Mouse (Mus musculus) thymus, adult 18-20 months (tissue): ENCODE measurements at regions not wholly inside any gene's neighbourhood (a gene's known extent, or its start where the extent isn't known, plus 50 kb on each side); places are given as distances from the start of the nearest gene placed in this dataset.
"Not testable (repeated sequence)": the region's sequence is repeated elsewhere in the genome, so short reads cannot be mapped to it uniquely, and the experiment has no call there.

Experiments used
- DNase-seq, 2 experiments: peaks; one replicate each; pipeline ENCODE4 v3.0.0; 2022; ENCODE audit warnings: mixed read lengths in 2 of 2

DNA sequence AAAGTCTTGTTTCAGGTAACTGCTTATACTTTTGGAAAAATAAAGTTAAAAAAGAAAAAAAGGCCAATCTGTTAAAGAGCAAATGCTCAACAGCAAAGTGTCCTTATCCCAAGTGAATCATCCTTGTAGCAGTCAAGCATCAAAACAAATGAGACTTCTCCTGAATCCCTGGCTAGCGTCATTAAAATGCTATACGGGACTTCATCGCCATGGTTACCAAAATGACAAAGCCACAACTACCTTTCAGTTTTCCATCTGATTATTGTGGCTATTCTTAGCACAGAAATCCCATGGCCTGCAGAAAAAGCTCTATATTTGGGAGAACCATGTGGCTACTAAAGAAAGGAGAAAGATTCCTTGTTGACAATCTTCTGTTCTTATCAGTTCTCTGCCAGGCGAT, 322.7 kb downstream of the Arl4a start:
- DNase-seq, result no peak

DNA sequence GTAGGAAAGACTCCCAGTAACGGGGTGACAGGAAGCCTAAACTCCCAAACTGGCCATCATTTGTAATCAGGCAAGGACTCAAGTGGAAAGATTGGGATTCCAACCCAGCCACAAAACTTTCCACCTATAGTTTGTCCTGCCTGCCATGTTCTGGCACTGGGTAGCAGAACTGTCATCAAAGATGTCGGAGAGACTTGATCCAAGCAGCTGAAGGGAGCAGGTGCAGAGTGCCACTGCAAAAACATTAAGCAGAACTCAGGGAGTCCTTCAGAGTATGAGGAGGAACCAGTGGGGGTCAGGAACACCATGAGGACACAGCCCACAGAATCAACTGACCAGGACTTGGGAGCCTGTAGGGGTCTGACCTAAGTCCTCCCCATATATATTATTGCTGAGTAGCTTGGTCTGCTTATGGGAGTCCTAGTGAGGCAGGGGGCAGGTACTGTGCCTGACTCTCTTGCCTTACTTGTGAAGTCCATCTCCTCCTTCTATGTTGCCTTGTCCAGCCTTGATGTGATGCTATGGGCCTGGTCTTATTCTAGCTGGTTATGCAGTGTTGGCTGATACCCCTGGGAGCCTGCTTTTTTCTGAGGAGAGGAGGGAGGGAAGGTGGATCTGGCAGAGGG, 323.5 kb downstream of the Arl4a start:
- no peak for DNase-seq

DNA sequence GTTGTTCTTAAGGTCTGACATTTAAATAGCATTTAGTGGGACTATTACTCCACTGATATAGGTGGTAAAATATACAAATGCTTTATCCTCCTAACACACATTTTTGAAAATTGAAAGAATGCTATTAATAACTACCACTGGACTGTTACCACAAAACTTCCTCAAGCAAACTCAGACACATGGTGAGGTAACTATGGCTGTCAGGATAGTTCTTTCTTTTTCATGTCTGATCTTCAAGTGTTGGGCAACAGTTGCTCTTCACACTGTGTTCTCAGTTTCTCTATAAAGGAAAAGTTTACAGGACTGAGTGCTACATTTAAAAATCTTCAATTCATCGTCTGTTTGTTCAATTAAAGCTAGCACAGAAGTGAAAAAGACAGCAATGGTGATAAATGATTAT, 326.0 kb downstream of the Arl4a start:
- no peak for DNase-seq

DNA sequence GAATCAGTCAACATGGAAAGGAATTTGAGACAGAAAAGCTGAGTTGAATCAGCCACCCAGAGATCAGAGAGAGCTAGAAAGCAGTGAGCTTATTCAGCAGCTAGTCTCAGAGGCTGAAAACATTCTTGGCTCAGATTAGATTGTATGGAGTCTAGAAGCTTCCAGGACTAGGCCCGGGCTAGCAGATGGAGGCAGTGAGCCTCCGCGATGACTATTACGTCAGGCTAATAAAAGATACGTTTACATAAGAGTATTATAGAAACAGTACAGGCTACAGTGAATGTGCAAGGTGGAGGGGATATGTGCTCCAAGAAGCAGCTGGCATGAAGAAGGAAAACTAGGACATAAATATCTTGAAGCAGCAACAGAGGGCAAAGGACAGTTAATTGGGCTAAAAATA, 328.0 kb downstream of the Arl4a start:
- DNase-seq, result no peak

DNA sequence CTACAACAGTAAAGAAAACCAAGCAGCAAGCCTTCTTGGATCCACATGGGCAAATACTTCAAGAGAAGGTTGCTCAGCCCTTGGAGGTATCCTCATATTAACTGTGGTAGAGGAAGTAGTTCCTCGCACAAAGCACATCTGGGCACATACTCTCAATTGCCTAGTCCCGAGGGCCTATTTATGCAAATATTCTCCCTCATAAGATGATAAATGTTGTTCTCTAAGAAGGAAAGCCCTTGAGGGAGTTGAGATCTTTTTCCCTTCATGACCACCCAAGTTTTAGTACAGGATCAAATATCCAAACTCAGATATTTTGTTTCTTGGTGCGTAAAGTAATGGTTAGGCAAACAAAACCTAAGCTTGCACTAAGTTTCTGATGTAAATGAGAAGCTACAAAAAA, 340.6 kb downstream of the Arl4a start:
- DNase-seq, result no peak

DNA sequence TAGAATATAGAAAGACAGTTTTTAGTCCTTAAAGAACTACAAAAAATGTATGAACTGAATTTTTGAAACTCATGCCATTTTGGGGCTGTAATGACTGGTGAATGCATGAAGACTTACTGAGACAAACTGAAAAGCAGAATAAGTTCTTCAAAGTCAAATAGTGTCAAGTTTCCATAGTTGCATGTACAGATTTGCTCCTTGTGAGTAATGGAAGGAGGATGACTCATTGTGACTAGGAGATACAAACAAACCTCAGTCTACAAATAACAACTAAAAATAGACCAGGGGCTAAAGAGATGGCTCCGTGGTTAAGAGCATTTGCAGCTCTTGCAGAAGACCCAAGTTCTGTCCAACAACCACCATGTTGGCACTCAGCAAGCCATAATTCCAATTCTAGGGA, 342.5 kb downstream of the Arl4a start:
- DNase-seq, result no peak

DNA sequence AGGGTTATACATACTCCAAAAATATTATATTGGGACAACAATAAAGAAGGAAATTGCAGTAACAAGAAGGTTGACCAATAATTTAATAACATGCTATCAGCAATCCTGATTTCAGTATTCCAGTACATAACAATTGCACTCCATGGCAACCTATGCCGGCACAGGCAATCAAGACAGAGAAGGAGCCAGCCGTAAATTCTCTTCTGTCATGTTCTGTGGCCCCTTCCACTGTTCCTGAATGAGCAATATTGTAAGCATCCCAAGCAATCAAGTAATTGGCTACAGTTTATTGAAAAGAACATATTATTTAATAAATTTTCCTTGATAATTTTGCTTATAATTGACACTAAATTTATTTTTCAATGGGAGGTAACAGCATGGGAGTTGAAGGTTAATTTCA, 345.8 kb downstream of the Arl4a start:
- DNase-seq, result no peak

DNA sequence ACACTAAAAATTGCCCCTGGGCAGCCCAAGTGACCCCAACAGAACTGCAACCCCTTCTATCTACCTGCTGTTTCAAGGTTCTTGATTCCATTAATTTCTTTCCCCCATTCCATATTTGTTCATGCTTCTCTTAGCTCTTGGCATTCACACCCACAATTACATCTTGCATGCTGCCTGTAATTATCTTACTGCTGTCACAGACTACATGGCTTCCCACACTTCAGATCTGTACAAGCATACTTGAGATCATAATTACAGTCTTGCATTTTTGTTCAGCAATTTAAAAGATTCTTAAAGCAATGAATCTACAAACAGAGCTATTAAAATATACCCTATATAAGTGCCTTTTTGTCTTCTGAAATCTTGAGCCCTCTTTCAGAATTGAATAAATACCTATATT, 352.4 kb downstream of the Arl4a start:
- no peak for DNase-seq

DNA sequence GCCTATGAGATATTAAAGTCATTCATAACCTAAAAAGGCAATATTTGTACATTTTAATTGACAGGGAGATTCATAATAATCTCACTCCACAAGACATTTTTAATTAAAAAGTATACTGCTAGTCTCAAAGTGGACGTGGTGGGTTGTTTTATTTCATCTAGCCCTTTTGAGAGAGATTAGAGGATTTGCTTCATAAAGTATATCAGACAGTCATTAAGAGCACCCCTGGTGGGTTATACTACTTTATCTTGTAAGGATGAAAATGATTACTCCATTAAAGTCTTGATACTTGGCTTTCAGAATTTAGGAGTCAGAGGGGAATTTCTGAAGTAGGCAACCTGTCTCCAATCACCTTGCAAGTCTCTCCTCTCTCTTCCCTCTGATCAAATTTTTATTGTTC, 355.7 kb downstream of the Arl4a start:
- DNase-seq, result no peak

DNA sequence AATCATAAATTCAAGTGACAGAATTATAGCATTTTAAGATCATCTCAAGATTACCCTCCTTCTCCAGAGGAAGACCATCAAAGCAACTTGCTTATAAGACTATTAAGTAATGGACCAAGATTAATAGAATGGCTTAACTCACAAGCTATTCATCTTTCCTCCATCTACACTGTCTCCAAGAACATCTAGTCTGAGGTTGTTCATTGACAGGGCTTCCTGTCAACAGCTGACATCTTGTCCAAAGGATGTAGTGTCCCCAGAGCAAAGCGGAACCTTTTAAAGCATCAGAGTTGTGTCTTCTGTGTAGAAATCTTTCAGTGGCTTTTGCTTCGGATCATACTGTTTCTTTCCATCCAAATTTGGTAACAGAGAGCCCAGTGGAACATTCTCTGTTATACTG, 362.2 kb downstream of the Arl4a start:
- DNase-seq, result no peak

DNA sequence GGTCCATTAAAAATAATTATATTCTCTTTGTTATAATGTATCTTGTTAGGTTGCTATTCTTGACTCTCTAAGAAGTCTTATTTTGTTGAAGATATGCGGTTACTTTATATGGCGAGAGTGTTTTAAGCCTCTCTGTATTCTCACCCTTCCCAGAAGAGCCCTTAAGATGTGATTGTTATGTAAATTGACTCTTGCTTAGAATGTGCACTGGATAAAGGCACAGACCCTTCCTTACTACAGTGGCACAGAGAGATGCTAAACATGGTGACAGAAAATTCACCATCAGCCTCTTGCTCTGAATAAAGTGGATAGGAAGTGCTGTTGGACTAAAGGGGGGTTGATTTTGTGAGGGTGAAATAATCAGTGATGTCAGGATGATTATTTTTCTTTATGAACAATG, 370.1 kb downstream of the Arl4a start:
- no peak for DNase-seq

DNA sequence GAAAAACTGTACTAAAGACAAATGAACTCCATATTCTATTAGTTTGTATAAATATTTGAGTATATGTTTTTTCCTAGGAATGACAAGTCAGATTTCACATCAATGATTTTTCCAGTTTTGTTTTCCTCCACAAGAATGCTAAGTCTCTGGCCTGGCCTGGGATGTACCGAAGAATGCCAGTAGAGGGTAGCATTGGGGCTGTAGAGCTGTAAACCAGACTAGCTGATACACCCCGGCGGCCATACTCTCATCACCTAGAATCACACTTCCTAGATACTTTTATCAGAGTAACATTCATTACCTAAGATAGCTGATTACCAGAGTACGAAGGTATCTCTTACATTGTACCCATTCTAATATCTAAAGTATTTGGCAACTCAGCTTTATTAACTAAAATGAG, 372.4 kb downstream of the Arl4a start:
- no peak for DNase-seq

DNA sequence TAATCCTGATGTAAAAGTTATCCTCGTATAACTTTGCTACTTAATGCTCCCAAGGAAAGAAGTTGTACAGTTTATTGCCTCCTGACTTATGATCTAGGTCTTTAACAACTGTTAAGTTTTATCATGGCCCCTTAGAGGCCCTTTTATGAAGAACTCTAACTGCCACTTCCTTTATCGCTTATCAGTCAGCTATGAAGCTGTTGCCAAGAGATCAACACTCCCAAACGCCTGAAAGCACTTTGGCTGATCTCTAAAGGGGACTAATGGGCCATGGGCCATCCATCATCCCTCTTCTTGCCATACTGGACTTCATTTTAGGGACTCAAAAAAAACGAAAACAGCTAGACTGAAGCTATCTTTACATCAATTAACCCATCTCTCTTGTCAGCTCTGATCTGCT, 377.4 kb downstream of the Arl4a start:
- no peak for DNase-seq

DNA sequence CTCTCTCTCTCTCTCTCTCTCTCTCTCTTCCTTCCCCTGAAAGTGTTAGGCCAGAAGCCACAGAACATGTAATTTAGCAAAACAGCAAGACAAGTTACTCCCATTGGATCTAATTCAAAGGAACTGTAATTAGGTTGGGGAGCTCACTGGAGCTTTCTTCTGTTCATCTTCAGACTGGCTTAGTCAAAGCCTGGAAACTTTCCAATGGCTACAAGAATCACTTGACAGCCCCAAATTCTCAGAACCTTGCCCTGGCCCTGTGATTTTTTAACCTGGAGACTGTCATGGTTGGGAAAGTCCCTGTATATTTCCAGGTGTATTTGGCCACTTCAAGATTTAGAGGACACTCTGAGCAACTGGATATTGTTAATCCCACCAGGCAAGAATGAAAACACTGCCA, 381.2 kb downstream of the Arl4a start:
- no peak for DNase-seq

DNA sequence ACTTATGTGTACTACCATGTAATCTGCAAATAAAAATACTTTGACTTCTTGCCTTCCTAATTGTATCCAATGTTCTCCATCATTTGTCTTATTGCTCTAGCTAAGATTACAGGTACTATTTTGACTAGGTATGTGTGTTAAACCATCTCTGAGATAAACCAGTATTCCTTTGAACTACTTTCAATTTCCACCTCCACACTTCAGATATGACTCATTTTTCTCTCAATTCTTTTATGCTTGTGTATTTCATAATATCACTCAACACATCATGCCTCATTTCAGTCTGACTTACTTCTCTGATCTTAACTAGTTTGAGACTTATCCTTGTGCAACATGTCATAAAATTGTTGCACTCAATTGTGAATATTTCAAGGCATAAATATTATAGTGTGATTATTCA, 388.9 kb downstream of the Arl4a start:
- DNase-seq, result no peak

DNA sequence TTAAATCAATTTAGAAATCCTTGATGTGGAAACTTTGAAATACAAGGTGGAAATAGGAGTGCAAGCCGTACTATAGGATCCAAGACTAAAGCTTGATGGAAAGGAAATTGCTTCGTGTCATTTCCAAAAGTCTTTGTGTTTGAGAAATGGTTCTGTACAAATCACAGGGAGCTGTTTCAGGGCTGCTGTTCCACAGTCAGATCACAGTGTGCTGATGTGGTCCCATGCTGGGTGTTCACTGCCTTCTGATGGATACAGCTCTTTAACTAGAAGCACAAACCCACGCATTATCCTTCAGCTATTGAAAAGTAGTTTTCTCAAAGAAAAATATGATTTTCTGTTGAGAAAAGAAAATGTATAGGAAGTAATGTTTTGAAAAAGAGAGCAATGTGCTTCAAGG, 391.3 kb downstream of the Arl4a start:
- DNase-seq, result no peak

DNA sequence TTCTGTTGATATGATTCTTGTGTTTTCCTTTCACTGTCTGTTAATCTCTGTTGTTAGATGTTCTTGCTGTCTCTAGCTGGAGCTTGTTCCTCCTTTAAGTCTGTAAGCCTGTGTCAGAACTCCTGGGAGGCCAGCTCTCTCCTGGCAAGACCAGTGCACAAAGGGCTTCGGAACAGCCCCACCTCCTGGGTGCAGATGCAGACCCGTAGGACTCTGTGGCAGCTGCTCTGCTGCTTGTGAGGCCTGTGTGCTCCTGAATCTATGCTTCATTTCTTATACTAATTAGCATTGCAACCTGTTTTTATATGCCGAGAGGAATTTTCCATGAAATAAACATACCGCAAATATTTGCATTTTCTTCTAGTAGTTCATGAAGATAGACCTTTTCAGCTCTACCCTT, 392.2 kb downstream of the Arl4a start:
- no peak for DNase-seq

DNA sequence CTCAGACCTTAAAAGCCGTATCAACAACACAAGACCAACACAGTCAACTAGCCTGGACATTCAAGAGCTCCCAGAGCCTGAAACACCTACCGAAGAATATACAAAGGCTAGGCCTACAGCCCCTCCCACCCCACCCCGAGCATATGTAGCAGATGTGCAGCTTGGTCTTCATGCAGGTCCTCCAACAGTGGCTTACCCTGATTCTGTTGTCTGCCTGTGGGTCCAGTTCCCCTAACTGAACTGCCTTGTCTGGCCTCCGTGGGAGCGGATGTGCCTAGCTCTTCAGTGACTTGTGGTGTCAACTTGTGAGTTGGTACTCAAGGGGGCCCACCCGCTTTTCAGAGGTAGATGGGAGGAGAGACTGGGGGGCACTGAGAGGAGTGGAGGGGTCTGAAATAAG, 398.6 kb downstream of the Arl4a start:
- DNase-seq, result no peak

DNA sequence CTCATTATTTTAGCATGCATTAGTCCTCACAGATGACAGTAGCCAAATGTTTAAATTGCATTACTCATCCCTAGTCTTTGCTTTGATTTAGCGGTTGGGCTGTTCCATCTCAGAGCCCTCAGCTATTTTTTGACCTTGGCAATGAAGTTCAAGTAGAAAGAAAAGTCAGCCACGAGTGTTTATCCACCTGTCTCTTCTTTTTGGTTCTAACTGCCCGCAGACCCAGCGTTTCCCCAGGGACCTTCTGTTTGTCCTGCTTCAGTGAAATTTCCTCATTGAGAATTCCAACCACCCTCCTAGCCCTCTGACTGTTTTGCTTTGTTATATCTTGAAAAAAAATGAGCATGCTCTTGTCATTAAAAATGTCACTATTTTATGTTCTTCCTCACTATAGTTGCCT, 403.5 kb downstream of the Arl4a start:
- DNase-seq, result no peak

DNA sequence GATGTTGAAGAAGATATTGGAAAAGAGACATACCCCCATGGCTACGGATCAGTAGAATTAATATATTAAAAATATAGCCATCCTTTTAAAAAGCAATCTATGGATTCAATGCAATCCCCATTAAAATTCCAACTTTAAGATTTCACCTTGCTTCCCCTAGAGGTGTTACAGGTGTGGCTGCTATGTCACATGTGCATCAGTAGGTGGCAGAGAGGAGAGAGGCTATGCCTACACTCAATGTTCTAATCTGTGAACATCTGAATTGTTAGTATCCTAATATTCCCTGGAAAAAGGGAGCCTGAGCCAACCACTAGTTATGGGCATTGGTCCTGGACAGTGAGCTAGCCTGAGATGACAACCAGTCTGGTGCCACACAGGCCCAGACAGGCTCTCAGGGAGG, 416.6 kb downstream of the Arl4a start:
- no peak for DNase-seq

DNA sequence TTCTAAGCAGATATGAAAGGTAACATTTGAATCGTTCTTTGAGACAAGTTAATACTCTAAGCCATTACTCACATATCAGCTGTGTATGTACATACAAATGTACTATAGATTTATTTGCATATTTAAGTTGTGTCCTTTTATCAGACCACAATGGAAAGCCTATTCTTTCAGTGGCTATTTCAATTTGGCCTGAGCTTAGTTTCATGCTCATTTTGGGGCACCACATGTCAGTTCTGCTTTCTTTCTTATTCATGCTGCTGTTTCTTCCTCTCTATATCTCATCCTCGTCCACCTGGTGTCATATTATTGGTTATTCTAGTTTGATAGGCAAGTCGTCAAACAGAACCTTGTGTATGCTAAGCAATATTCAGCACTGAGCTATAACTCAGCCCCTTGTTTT, 432.5 kb downstream of the Arl4a start:
- DNase-seq, result no peak

DNA sequence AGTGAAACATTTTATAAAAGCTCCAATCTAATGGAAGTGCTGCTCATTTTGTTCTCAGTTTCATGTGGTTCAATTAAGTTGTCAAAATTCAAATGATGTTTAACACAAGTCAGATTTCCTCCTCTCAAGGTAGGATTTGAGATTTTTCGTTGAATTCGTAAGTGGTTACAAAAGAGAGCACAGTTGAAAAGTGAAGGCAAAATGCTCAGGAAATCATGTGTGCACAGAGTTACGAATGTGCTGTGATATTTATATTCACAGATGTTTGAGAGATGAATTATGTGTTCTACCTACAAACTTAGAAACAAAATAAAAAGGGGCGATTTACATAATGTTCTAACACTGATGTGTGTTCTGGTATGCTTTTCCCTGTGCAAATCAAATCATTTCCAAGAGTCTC, 433.1 kb downstream of the Arl4a start:
- no peak for DNase-seq

DNA sequence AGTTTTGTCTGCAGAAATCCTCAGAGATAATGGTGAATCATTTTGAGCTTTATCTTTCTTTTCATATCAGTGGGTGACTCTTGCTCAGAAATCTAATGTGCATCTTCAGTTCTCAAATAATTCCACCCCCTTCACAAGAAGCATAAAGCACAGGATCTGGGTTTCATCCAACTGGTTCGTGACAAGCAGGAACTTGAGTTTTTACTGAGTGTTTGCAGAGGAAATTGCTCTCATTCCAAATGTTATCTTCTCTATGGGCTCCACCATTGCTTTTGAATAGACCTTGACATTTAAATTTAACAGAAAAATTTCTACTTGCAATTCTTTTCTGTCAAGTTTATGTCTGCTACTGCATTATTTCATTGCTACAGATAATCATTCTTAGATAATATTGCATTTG, 443.1 kb downstream of the Arl4a start:
- DNase-seq, result no peak

DNA sequence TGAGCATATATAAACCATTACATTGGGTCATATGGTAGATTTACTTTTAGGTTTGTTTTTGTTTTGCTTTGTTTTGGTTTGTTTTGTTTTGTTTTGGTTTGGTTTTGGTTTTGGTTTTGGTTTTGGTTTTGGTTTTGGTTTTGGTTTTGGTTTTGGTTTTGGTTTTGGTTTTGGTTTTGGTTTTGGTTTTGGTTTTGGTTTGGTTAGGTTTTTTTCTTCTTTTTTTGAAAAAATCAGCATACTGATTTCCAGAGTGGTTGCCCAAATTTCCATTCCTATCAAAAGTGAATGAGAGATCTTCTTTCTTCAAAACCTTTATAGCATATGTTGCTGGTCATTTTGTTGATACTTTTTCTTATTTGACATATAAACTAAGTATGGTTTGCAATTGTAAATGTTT, 444.0 kb downstream of the Arl4a start:
- DNase-seq, result not testable (repeated sequence)

DNA sequence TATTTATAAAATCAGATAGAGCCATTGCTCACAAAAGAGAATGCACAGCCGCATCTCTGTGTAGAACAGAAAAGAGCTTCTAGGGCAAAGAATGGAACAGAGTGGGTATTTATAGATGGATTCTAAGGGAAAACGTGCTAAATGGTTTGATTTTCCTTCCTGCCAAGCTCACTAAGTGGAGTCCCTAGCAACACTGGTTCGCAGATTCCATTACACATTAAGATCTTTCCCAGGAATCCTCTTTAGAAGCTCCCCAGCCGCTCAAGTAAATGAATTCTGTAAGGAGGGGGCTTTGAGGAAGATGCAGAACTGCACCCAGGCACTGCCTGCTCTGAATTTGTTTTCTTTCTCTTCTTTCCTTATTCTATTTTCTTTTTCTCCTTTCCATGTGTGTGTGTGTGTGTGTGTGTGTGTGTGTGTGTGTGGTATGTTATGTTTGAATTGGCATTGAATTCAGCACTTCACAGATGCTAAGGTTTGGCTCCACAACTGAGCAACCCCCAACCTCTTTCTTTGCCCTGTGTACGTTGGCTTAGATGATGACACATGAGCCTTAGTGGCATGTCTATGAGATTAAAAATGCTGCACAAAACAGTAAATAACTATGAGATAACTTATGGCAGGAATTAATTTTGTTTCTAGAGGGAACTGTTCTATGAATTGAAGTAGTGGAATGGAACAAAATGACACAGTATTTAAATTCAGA, 450.5 kb downstream of the Arl4a start:
- DNase-seq, result no peak
